Mouse (Mus musculus) embryonic facial prominence, embryonic 13.5 days (tissue): ENCODE measurements around the gene Mettl23. TPM values are rescaled to one million over a fixed set of nuclear protein-coding genes. Genes with fewer than 3 reads are reported as not detected.

Source experiments
- ATAC-seq: fragments of 200-750 bp; cut with Nextera tagmentation; 2 replicates; pipeline ENCODE4 v1.8.0; 2017; ENCODE audit warnings: low read depth; ENCODE audit not compliant: insufficient number of reproducible peaks, insufficient read depth, low FRiP score, low TSS enrichment
- H3K27ac ChIP-seq: fragments of 300-500 bp; sonication (generic); 2 replicates; pipeline ENCODE4 v1.5.1; 2015; ENCODE audit warnings: moderate library complexity, mild to moderate bottlenecking, inconsistent platforms
- H3K27me3 ChIP-seq: fragments of 300-500 bp; sonication (generic); 2 replicates; pipeline ENCODE4 v1.6.1; 2015; ENCODE audit warnings: mild to moderate bottlenecking, inconsistent platforms
- H3K36me3 ChIP-seq: fragments of 300-500 bp; sonication (generic); 2 replicates; pipeline ENCODE4 v1.6.1; 2015; ENCODE audit warnings: mild to moderate bottlenecking, inconsistent platforms
- H3K4me1 ChIP-seq: fragments of 300-500 bp; sonication (generic); 2 replicates; pipeline ENCODE4 v1.6.1; 2015; ENCODE audit warnings: inconsistent platforms
- H3K4me2 ChIP-seq: fragments of 300-500 bp; sonication (generic); 2 replicates; pipeline ENCODE4 v1.6.1; 2015; ENCODE audit warnings: moderate library complexity, mild to moderate bottlenecking, inconsistent platforms
- H3K4me3 ChIP-seq: fragments of 300-500 bp; sonication (generic); 2 replicates; pipeline ENCODE4 v1.5.1; 2015; ENCODE audit warnings: mild to moderate bottlenecking, inconsistent platforms
- H3K9ac ChIP-seq: fragments of 300-500 bp; sonication (generic); 2 replicates; pipeline ENCODE4 v1.6.1; 2015; ENCODE audit warnings: mild to moderate bottlenecking, inconsistent platforms
- H3K9me3 ChIP-seq: fragments of 300-500 bp; sonication (generic); 2 replicates; pipeline ENCODE4 v1.6.1; 2016; ENCODE audit warnings: inconsistent platforms
- WGBS: fragments of 180-500 bp; shearing (Covaris S2); methylation state at CpG from one replicate; pipeline ENCODE4 v1.1.7; 2015; ENCODE audit warnings: mixed read lengths; 5-methylcytosine and 5-hydroxymethylcytosine counted together
- polyA plus RNA-seq: library from polyadenylated mRNA; unstranded; fragments of >200 nt; fragmentation: Nextera tagmentation; extraction: Ambion mirVana; gene quantifications from 2 replicates; pipeline ENCODE4 v1.2.1, GENCODE M21; 2015

Gene Mettl23
- polyA plus RNA-seq, result 78.6 and 84.4 TPM in 2 replicates

DNA sequence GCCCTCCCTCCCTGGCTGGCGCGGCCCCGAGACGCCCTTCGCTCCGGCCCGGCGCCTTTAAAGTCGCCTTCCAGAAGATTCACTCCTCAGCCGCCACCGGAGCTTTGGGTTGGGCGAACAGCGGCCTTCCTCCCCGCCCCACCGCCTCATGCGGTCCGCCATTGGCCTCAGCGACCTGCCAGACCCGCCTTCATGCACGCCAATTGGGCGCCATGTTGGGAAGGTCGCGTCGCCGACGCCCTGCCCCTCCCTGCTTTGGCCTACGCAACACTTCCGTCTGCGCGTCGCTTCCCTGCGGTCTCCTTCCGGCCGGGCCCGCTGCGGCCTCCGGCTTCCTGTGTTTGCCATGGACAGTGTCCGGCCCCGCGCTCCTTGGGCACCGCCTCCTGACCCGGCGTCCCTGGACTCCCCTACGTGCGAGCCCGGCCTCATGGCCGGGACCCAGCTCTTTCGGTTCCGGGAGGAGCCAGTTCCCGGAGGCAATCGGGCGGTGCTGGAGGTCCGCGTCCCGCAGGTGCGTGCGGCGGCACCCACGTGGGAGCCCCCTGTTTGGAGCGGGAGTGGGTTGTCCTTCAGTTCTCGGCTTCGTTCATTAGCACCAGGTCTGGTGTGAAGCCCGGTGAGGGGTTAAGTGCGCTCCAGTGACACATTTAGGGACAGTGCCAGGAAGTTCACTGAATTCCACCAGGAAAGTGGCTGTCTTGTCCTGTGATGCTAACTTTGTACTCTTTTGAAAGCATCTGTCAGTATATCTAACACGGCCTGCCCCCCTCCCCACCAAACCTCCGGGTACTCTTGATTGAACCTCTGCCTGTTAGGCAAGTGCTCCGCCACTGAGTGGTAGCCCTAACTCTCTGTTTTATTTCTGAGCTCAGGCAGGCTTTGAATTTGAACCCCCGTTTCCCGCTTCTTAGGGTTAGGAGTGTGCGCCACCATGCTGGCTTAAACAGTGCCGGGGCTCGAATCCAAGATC is at the start of gene Mettl23, which contains the start of gene Jmjd6:
Mettl23 (plus strand) TSS at position 18 of the 973 bp plus-strand sequence.
Jmjd6 (minus strand) TSS at position 189 of the 973 bp plus-strand sequence.
- peak; percentile 89 for ATAC-seq
- WGBS, result 1% methylated on average over 72 of the region's 72 CpGs
- no peaks in the 10 kb centered on the region for H3K9me3 ChIP-seq
- no peaks in the 10 kb centered on the region for H3K27me3 ChIP-seq
- H3K27ac ChIP-seq, result peak within 1 kb of the TSS; percentile 97
- peak within 1 kb of the TSS; percentile 90 for H3K9ac ChIP-seq
- H3K36me3 ChIP-seq, result peaks cover 40% of the 10 kb centered on the region
- peaks cover 66% of the 10 kb centered on the region for H3K4me1 ChIP-seq
- peak within 1 kb of the TSS; percentile 83 for H3K4me3 ChIP-seq
- peak within 1 kb of the TSS; percentile 80 for H3K4me2 ChIP-seq

DNA sequence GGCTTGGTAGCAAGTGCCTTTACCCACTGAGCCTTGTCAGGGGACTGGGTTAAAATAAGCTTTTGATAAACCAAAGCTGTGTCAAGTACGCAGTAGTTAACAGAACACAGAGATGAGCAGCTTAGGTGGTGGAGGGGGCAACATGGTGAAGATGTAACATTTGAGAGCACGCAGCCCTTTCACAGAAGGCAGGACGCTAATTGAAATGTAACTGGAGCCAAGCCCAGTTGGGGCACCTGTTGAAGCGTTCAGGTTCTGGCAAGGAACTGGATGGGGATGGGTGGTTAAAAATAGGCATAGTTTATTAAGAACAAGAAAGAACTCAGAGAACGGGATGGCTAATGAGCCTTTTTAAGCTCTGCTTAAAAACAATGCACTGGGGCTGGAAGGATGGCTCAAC is 43.7 kb upstream of the Mettl23 start:
- ATAC-seq, result no peak
- Histone ChIP-seq H3K27ac (no peak overlapping the region), H3K4me3 (no peak overlapping the region), H3K9ac (no peak overlapping the region), H3K9me3 (no peaks in the 10 kb centered on the region), H3K27me3 (no peaks in the 10 kb centered on the region), H3K4me2 (no peak overlapping the region), H3K36me3 (no peaks in the 10 kb centered on the region), H3K4me1 (peaks cover 6% of the 10 kb centered on the region; the same call in 1 of the 2 replicates)
- WGBS, result 84% methylated on average over 5 of the region's 5 CpGs

DNA sequence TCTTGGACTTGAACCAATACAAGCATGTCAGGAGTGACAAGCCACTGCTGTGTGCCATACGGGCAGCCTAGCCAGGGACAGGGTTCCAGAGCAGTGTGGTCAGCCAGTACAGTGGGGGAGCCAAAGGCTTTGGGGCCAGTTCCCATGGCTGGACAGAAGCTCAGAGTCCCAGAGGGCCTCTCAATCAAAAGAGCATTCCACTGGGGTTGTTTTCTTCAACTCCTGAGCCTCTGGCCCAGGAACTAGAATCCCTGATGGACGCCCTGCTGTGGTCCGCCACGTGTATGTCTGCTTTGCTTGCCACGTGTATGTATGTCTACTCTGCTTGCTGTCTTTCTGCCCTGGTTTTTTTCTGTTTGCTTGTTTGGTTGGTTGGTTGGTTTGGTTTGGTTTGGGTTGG is 42.0 kb upstream of the Mettl23 start:
- Histone ChIP-seq H3K9ac (no peak overlapping the region), H3K27ac (no peak overlapping the region), H3K9me3 (no peaks in the 10 kb centered on the region), H3K4me1 (peaks cover 6% of the 10 kb centered on the region; the same call in 1 of the 2 replicates), H3K27me3 (no peaks in the 10 kb centered on the region), H3K4me3 (no peak overlapping the region), H3K4me2 (no peak overlapping the region), H3K36me3 (no peaks in the 10 kb centered on the region)
- 59% methylated on average over 5 of the region's 5 CpGs for WGBS
- ATAC-seq, result no peak

DNA sequence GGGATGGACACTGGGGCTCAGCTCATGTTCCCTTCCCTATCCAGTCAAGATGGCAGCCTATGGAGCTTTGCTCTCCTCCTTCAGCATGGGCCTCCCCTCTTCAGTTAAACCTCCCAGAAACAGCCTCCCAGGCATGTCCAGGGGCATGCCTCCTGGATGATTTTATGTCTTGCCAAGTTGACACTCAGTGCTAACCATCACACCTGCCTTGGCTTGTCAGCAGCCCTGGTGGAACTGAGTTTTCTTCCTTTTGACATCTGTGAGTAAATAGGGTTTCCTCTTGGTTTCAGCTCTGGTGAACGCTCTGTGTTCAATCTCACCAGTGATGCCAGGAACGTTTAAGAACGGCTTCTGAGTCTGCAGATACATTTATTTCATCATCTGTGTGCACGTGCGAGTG is 40.4 kb upstream of the Mettl23 start:
- Histone ChIP-seq H3K4me2 (no peak overlapping the region), H3K36me3 (no peaks in the 10 kb centered on the region), H3K4me3 (no peak overlapping the region), H3K27ac (no peak overlapping the region), H3K27me3 (no peaks in the 10 kb centered on the region), H3K4me1 (peaks cover 11% of the 10 kb centered on the region), H3K9me3 (no peaks in the 10 kb centered on the region), H3K9ac (no peak overlapping the region)
- WGBS, result 78% methylated on average over 5 of the region's 5 CpGs
- ATAC-seq, result no peak

DNA sequence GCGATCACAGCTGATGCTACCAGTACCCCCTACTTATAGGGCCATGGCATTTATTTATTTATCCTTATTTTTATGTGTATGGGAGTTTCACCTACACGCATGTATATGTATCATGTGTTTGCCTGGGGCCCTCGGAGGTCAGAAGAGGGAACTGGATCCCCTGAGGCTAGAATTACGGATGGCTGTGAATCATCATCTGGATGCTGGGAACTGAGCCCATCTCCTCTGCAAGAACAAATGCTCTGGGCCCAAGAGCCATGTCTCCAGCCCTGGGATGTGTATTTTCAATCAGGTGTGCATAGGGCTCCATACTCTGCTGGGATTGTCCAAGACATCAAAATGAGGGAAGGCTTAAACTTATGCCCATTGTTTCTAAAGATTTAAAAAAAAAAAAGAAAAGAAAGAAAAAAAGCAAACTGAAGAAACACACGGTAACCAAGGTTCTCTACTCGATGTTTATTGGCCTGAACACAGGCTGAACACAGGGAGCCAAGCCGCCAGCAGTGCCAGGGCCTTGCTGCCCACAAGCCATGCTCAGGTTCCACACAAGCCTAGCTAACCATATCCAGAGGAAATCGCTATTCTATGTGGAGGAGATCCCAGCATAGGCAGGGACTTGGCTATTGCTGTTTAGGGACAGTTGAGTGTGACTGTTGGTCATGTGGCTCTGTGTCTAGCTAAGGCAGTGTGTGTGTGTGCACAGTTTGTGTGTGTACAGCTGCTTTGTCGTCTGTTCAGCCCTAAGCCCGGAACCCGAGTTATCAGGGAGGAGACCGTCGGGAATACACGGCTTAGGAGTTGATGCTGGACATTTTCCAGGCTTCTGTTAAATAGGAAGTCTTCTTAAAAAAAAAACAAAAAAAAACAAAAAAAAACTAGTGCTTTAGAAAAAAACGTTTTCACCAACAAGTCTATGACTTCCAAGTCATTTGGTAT is 36.7 kb upstream of the Mettl23 start:
- no peaks in the 10 kb centered on the region for H3K36me3 ChIP-seq
- no peaks in the 10 kb centered on the region for H3K9me3 ChIP-seq
- peaks cover 20% of the 10 kb centered on the region for H3K4me1 ChIP-seq
- H3K27ac ChIP-seq, result 0 out of 2 replicates have a peak overlapping the region, but pooled peaks have one; percentile 33
- WGBS, result 74% methylated on average over 15 of the region's 15 CpGs
- no peak overlapping the region for H3K4me2 ChIP-seq
- ATAC-seq, result no peak
- 0 out of 2 replicates have a peak overlapping the region, but pooled peaks have one; percentile 40 for H3K9ac ChIP-seq
- no peak overlapping the region for H3K4me3 ChIP-seq
- peaks cover 15% of the 10 kb centered on the region; the same call in 1 of the 2 replicates for H3K27me3 ChIP-seq

DNA sequence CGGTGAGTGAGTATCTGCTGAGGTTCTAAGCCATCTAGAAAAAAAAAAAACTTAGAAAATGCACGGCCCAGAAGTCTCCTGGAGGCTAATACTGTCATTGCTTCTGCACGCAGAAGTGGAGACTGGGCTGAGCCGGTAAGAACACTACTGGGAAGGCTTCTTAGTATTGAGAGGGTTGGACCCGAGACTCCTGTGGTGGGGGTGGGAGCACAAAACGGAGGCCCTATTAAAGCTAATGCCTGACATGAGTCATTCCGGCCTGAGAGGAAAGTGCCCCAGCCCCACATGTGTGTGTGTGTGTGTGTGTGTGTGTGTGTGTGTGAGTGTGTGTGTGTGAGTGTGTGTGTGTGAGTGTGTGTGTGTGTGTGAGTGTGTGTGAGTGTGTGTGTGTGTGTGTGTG is 36.0 kb upstream of the Mettl23 start:
- Histone ChIP-seq H3K4me2 (no peak overlapping the region), H3K4me3 (no peak overlapping the region), H3K27ac (no peak overlapping the region), H3K27me3 (peaks cover 15% of the 10 kb centered on the region; the same call in 1 of the 2 replicates), H3K9ac (no peak overlapping the region), H3K4me1 (peaks cover 26% of the 10 kb centered on the region), H3K36me3 (no peaks in the 10 kb centered on the region), H3K9me3 (no peaks in the 10 kb centered on the region)
- 55% methylated on average over 7 of the region's 7 CpGs for WGBS
- ATAC-seq, result no peak

DNA sequence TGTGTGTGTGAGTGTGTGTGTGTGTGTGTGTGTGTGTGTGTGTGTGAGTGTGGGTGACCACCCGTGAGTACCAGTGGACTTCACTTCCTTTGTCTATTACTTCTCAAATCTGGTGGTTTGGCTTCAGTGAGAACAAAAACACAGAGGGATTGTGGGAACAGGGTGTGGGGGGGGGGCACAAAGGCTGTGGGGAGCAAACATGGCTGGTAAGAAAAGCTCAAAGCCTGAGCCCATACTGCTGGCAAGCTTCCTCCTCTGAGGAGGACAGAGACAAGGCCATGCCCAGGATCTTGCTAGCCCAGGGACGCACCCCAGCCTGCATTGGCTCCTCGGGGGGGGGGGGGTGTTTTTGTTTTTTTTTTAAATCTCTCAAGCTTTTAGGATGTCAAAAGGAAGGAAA is 35.6 kb upstream of the Mettl23 start:
- Histone ChIP-seq H3K4me1 (peaks cover 30% of the 10 kb centered on the region), H3K9me3 (no peaks in the 10 kb centered on the region), H3K4me3 (no peak overlapping the region), H3K4me2 (no peak overlapping the region), H3K36me3 (no peaks in the 10 kb centered on the region), H3K9ac (no peak overlapping the region), H3K27me3 (peaks cover 15% of the 10 kb centered on the region; the same call in 1 of the 2 replicates), H3K27ac (no peak overlapping the region)
- WGBS, result 65% methylated on average over 3 of the region's 3 CpGs
- no peak for ATAC-seq

DNA sequence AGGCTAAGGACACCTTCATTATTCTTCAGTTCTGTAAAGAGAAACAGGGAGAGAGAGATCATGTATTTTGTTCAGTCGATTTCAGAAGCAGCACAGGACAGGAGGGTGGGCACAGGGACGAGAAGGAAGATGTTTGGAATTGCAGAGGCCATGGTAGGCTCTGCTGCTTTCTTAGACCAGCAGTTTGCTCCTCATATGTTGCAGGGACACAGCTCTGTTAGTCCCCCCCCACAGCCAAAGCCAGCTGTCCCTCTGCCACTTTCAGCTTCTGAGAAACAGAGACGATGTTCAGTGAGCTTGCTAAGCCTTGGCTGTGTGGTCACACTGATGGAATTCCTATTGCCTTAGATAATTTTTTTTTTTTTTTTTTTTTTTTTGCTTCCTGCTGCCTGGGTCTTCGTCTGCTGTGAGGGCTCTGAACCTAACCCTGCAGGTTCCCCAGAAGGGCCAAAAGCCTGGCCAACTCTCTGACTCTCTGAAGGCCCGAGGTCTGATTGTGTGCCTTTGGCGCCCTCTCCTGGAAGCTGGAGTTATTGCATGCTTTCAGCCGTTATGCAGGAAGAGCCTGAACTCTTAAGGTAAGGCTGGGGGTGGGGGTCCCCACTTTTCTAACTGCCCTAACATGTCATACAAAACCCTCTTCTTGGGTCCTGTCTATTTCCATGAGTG is 35.0 kb upstream of the Mettl23 start:
- Histone ChIP-seq H3K27me3 (peaks cover 15% of the 10 kb centered on the region; the same call in 1 of the 2 replicates), H3K27ac (no peak overlapping the region), H3K4me1 (peaks cover 35% of the 10 kb centered on the region), H3K36me3 (no peaks in the 10 kb centered on the region), H3K9me3 (no peaks in the 10 kb centered on the region), H3K9ac (no peak overlapping the region), H3K4me3 (no peak overlapping the region), H3K4me2 (no peak overlapping the region)
- 23% methylated on average over 7 of the region's 7 CpGs for WGBS
- ATAC-seq, result no peak

DNA sequence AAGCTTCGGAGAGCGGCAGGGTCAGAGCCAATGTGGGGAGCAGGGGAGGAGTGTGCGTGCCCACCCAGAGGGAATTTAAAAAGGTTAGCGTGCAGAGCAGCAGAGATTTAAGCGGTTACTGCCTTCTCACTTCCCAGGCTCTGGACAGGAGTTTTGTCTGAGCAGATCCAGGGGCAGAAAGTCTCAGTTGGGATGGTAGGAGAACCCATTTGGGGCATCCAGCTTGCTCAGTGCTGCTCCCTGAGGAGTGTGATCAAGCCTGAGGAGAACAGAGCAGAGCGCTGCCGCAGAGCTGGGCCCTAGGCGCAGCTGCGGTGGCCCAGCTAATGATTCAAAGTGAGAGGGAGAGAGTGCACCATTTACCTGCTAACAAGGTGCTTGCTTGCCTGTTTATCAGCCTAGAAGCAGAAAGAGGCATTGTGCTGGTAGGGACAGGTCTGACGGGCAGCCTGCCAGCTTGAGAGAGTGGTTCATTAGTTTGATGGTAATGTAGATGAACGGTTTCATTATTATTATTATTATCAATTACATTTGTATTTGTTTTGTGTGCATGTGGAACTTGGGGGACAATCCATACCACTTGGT is 34.2 kb upstream of the Mettl23 start:
- Histone ChIP-seq H3K36me3 (no peaks in the 10 kb centered on the region), H3K4me1 (peaks cover 43% of the 10 kb centered on the region), H3K9ac (no peak overlapping the region), H3K27ac (no peak overlapping the region), H3K9me3 (no peaks in the 10 kb centered on the region), H3K27me3 (peaks cover 15% of the 10 kb centered on the region; the same call in 1 of the 2 replicates), H3K4me3 (no peak overlapping the region), H3K4me2 (no peak overlapping the region)
- 81% methylated on average over 11 of the region's 11 CpGs for WGBS
- no peak for ATAC-seq

DNA sequence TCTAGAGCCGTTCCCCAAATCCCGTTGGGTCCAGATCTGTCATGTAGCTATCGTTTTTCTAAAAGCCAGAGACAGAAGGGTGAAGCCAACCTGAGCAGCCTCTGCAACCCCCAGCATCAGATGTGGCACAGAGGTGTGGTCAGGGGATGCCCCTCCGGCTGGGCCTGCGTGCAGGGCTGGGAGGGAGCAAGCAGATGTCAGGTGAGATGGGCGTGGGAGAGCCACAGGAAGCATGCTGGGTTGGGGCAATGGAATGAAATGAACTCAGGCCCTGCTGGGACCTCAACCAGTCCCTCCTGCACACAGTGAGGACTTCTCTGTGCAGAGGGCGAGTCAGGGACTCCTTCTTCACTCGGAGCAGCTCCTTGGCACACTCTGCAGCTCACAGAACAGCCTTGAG is 33.6 kb upstream of the Mettl23 start:
- H3K9ac ChIP-seq, result no peak overlapping the region
- H3K27me3 ChIP-seq, result peaks cover 15% of the 10 kb centered on the region; the same call in 1 of the 2 replicates
- H3K36me3 ChIP-seq, result no peaks in the 10 kb centered on the region
- no peaks in the 10 kb centered on the region for H3K9me3 ChIP-seq
- ATAC-seq, result no peak
- H3K4me1 ChIP-seq, result peaks cover 50% of the 10 kb centered on the region
- H3K4me2 ChIP-seq, result no peak overlapping the region
- 77% methylated on average over 8 of the region's 8 CpGs for WGBS
- H3K27ac ChIP-seq, result no peak overlapping the region
- no peak overlapping the region for H3K4me3 ChIP-seq
